Mouse (Mus musculus) C2C12 (cell line): ENCODE results near the gene Trim46.

Source experiments
- CEBPB ChIP-seq: IDR thresholded peaks from one replicate; pipeline ENCODE4 v1.6.1; 2011; ENCODE audit warnings: low read depth, mild to moderate bottlenecking, control low read depth, moderate library complexity
- CTCF ChIP-seq: IDR thresholded peaks from one replicate; pipeline ENCODE4 v1.5.1; 2011; ENCODE audit not compliant: control insufficient read depth, insufficient read depth, insufficient read length
- MAX ChIP-seq: IDR thresholded peaks from one replicate; pipeline ENCODE4 v1.6.1; 2011; ENCODE audit warnings: mild to moderate bottlenecking, control low read depth
- MYOD1 ChIP-seq: IDR thresholded peaks from one replicate; pipeline ENCODE4 v1.6.1; 2011; ENCODE audit warnings: low read depth; ENCODE audit not compliant: control insufficient read depth, insufficient read length

GRCm38 (mm10) chr3:89225918-89226317, 20.2 kb downstream of the Trim46 start:
- TF ChIP-seq CTCF (no peak), MAX (no peak), CEBPB (no peak), MYOD1 (no peak)
